Mouse (Mus musculus) C2C12 (cell line): ENCODE measurements around the gene A530084C06Rik. TPM values are rescaled to one million over a fixed set of nuclear protein-coding genes. Genes with fewer than 3 reads are reported as not detected.

Source experiments
- H3K27me3 ChIP-seq: one replicate; pipeline ENCODE4 v1.6.1; 2011; ENCODE audit not compliant: control insufficient read depth, insufficient read depth, insufficient read length
- H3K36me3 ChIP-seq: one replicate; pipeline ENCODE4 v1.6.1; 2011; ENCODE audit not compliant: control insufficient read depth, insufficient read depth
- H3K4me3 ChIP-seq: one replicate; pipeline ENCODE4 v1.5.1; 2011; ENCODE audit warnings: mild to moderate bottlenecking, control low read depth; ENCODE audit not compliant: poor library complexity, insufficient read depth, severe bottlenecking
- H3K79me2 ChIP-seq: one replicate; pipeline ENCODE4 v1.6.1; 2011; ENCODE audit not compliant: control insufficient read depth, insufficient read depth
- H3K79me3 ChIP-seq: one replicate; pipeline ENCODE4 v1.6.1; 2011; ENCODE audit warnings: low read depth, control low read depth
- H3ac ChIP-seq: one replicate; pipeline ENCODE3; 2011; ENCODE audit warnings: low read depth; ENCODE audit not compliant: control insufficient read depth, insufficient read length
- CEBPB ChIP-seq: IDR thresholded peaks from one replicate; pipeline ENCODE4 v1.6.1; 2011; ENCODE audit warnings: low read depth, mild to moderate bottlenecking, control low read depth, moderate library complexity
- CTCF ChIP-seq: IDR thresholded peaks from one replicate; pipeline ENCODE4 v1.5.1; 2011; ENCODE audit not compliant: control insufficient read depth, insufficient read depth, insufficient read length
- FOSL1 ChIP-seq: IDR thresholded peaks from one replicate; pipeline ENCODE4 v1.8.0; 2011; ENCODE audit warnings: mild to moderate bottlenecking, low read length; ENCODE audit not compliant: poor library complexity, insufficient read depth, severe bottlenecking
- MAX ChIP-seq: IDR thresholded peaks from one replicate; pipeline ENCODE4 v1.6.1; 2011; ENCODE audit warnings: mild to moderate bottlenecking, control low read depth
- MYOD1 ChIP-seq: IDR thresholded peaks from one replicate; pipeline ENCODE4 v1.6.1; 2011; ENCODE audit warnings: low read depth; ENCODE audit not compliant: control insufficient read depth, insufficient read length
- MYOG ChIP-seq: IDR thresholded peaks from one replicate; pipeline ENCODE4 v1.6.1; 2011; ENCODE audit not compliant: control insufficient read depth, insufficient read length; ENCODE audit errors: extremely low read depth
- USF1 ChIP-seq: IDR thresholded peaks from one replicate; pipeline ENCODE4 v1.6.1; 2011; ENCODE audit warnings: low read depth, mild to moderate bottlenecking, control low read depth, moderate library complexity
- polyA plus RNA-seq: library from polyadenylated mRNA; unstranded; fragments of >200 nt; fragmentation: generic; extraction: Trizol; gene quantifications from one replicate; pipeline ENCODE4 v1.2.1, GENCODE M21; 2012; ENCODE audit warnings: missing spikeins

A530084C06Rik gene
- polyA plus RNA-seq, 1 experiment = not detected

DNA sequence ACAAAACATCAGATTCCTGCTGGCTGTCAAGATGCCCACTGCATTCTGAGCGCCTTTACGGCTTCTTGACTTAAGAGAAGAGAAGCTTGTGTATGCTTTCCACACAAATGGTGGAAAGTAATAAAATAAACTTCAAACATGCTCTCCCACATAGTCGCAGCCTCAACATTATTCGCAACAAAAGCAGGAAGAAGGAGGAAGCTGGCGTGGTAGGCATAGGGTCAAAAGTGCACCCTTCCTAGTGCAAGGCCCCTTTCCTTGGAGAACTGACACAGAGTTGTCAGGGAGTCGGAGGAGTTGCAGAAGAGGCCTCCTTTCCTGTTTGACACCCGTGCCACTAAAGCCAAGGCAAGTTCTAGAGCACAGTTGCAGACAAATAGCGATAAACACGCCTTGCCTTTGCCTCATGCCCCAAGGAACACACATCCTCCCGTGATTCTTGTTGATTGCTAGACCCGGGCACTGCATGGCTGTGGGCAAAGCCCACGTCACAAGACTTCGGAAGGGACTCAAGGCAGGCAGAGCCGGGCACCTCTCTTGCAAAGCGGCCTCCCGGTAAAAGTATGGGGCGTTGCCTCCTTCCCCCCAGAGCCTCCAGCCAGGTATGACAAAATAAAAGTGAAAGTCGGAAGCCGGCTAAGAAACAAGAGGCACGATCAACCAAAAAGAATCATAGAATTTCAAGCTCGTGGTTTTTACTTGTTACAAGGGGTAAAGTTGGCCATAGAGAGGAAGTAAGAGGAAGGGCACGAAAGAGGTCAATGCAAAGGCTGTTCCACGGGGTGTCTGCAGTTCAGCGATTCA, 2.0 kb downstream of the A530084C06Rik start:
- Histone ChIP-seq H3K36me3 (no peaks in the 10 kb centered on the region), H3K79me3 (no peaks in the 10 kb centered on the region), H3K79me2 (peaks cover 12% of the 10 kb centered on the region), H3K4me3 (no peak overlapping the region), H3ac (no peak overlapping the region), H3K27me3 (no peaks in the 10 kb centered on the region)
- TF ChIP-seq MAX = no peak
- no peak for TF ChIP-seq USF1
- TF ChIP-seq CTCF = no peak
- no peak for TF ChIP-seq CEBPB
- TF ChIP-seq MYOD1 = no peak
- TF ChIP-seq MYOG = no peak
- no peak for TF ChIP-seq FOSL1

DNA sequence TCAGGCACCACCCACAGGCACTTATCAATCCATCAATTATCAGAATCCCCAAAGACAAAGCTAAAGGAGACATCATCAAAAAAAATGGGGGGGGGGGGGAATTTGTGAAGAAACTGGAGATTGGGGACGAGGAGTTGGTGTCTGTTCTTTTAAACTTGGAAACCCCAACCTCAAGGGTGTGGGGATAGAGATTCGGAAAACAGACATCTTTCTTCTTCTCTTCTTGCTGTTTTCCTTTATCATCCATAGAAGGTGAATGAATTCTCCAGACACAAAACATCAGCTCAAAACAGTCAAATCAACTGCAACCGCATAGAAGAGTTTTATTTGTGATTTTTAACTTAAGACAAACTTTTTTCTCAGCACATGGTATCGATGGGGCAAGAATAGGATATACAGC, 3.3 kb downstream of the A530084C06Rik start, which contains the start of gene Foxq1:
Foxq1 (plus strand) TSS at position 301 of the 400 bp plus-strand sequence.
- no peaks in the 10 kb centered on the region for H3K27me3 ChIP-seq
- H3K79me2 ChIP-seq = peaks cover 12% of the 10 kb centered on the region
- H3K79me3 ChIP-seq = no peaks in the 10 kb centered on the region
- TF ChIP-seq MYOD1 (no peak), MAX (no peak), MYOG (no peak), FOSL1 (no peak), USF1 (no peak), CEBPB (no peak), CTCF (no peak)
- H3K4me3 ChIP-seq = no peak within 1 kb of the TSS
- no peaks in the 10 kb centered on the region for H3K36me3 ChIP-seq
- no peak within 1 kb of the TSS for H3ac ChIP-seq

DNA sequence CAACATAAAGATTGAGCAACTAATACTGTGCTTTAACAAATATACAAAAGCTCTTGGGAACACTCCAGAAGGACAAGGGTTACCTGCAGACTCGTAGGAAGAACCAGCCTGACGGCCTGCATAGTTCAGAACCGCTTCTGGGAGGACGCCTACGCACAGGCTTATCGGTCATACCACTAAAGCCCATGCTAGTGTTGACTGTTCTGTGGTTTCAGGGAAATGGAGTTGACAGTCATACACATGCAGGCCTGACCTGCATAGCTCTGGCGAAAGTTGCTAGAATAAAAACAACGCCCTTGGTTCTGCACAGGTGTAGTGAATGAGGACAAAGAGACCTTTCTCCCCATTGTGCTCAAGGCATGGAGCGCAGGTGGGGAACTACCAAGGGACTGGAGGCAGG, 11.5 kb downstream of the A530084C06Rik start:
- no peaks in the 10 kb centered on the region for H3K27me3 ChIP-seq
- no peaks in the 10 kb centered on the region for H3K36me3 ChIP-seq
- H3K79me3 ChIP-seq = no peaks in the 10 kb centered on the region
- no peaks in the 10 kb centered on the region for H3K79me2 ChIP-seq
- no peak overlapping the region for H3ac ChIP-seq
- H3K4me3 ChIP-seq = no peak overlapping the region
- TF ChIP-seq MYOG (no peak), MAX (no peak), CEBPB (no peak), MYOD1 (no peak), CTCF (no peak), USF1 (no peak), FOSL1 (no peak)

DNA sequence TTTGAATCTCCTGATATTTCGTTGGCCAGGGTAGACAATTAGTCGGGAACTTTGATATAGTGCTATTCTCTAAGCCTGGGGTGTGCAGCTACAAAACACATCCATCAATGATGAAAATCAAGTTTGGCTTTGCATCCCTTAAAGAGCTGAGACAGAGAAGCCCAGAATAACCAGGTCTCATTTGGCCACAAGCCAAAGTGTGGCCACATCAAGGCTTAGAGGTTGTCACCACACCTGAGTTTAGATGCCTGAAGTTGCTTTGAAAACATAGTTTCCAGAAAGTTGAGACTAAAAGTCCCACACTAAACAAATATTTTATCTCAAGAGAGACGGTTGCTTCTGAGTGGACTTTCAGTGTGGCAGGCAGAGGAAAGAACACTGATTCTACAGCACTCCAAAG, 11.9 kb downstream of the A530084C06Rik start:
- no peaks in the 10 kb centered on the region for H3K79me3 ChIP-seq
- no peaks in the 10 kb centered on the region for H3K36me3 ChIP-seq
- no peak overlapping the region for H3K4me3 ChIP-seq
- no peaks in the 10 kb centered on the region for H3K27me3 ChIP-seq
- no peak for TF ChIP-seq USF1
- TF ChIP-seq CTCF = no peak
- no peak for TF ChIP-seq MYOG
- no peak for TF ChIP-seq CEBPB
- no peak for TF ChIP-seq MAX
- TF ChIP-seq MYOD1 = no peak
- no peak for TF ChIP-seq FOSL1
- no peaks in the 10 kb centered on the region for H3K79me2 ChIP-seq
- no peak overlapping the region for H3ac ChIP-seq

DNA sequence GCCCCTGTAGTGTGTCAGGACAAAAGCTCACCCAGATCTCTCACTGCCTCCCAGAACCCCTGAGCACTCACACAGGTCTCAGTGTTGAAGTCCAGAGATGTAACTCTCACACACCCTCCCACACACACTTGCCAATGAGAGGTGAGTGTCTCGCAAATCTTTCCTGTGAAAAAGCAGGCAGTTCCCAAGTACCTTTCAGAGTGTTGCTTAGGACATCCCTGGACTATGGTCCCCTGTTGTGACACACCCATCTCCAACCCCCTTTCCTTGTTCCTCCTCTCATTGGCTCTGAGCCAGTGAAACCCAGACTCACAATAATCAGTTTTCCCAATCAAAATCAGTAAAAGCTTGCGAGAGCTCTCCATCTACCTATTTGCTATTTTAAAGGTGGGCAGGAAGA, 12.3 kb downstream of the A530084C06Rik start:
- no peak overlapping the region for H3K4me3 ChIP-seq
- H3ac ChIP-seq = no peak overlapping the region
- no peaks in the 10 kb centered on the region for H3K27me3 ChIP-seq
- no peak for TF ChIP-seq MYOG
- TF ChIP-seq MAX = no peak
- no peak for TF ChIP-seq CTCF
- no peak for TF ChIP-seq FOSL1
- TF ChIP-seq USF1 = no peak
- no peak for TF ChIP-seq MYOD1
- no peak for TF ChIP-seq CEBPB
- H3K79me3 ChIP-seq = no peaks in the 10 kb centered on the region
- H3K36me3 ChIP-seq = no peaks in the 10 kb centered on the region
- H3K79me2 ChIP-seq = no peaks in the 10 kb centered on the region

DNA sequence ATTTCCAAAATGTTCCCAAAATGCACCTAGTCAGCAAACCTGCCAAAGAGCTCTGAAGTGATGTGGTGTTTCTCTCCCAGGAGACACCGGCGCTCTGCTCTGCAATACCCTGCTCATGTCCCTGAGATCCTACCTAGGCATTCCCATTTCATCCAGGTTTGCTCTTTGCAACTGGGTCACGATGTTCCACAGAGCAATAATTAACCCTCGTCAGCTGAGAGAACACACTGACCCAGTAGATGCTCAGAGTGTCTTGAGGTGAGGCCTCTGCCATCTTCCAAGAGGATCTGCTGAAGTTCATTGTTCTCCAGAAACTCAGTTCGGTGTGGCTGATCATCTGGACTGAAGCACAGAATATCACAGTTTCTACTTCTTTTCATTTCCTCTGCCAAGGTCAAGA, 16.1 kb downstream of the A530084C06Rik start:
- Histone ChIP-seq H3K27me3 (no peaks in the 10 kb centered on the region), H3K79me2 (no peaks in the 10 kb centered on the region), H3K36me3 (no peaks in the 10 kb centered on the region), H3K4me3 (no peak overlapping the region), H3ac (no peak overlapping the region), H3K79me3 (no peaks in the 10 kb centered on the region)
- TF ChIP-seq CTCF = no peak
- no peak for TF ChIP-seq MYOG
- TF ChIP-seq MAX = no peak
- no peak for TF ChIP-seq CEBPB
- no peak for TF ChIP-seq USF1
- no peak for TF ChIP-seq FOSL1
- TF ChIP-seq MYOD1 = no peak
